Mouse (Mus musculus): ENCODE measurements around the gene Esyt3. TPM values are rescaled to one million over a fixed set of nuclear protein-coding genes. Genes with fewer than 3 reads are reported as not detected.

Gene Esyt3
- polyA plus RNA-seq, 1 experiment from 2014 or later: 0.35 TPM

Other genes with a start within 250 kb of the Esyt3 start
- gene Pik3cb, start 217.9 kb downstream of the Esyt3 start, polyA plus RNA-seq (2016; fragmentation: Nextera tagmentation; extraction: Ambion mirVana): 1.9 and 2.2 TPM in 2 replicates
- gene Faiml, start 121.3 kb downstream of the Esyt3 start, polyA plus RNA-seq (2016; fragmentation: Nextera tagmentation; extraction: Ambion mirVana): not detected in 2 replicates
- gene Cep70, start 115.2 kb downstream of the Esyt3 start, polyA plus RNA-seq (2016; fragmentation: Nextera tagmentation; extraction: Ambion mirVana): 39.3 and 40.3 TPM in 2 replicates
- 7.6 and 8.7 TPM in 2 replicates for gene Mras, start 78.8 kb upstream of the Esyt3 start, polyA plus RNA-seq (2016; fragmentation: Nextera tagmentation; extraction: Ambion mirVana)
- gene Nme9, start 92.9 kb upstream of the Esyt3 start, polyA plus RNA-seq (2016; fragmentation: Nextera tagmentation; extraction: Ambion mirVana): not detected in 2 replicates
- gene Armc8, start 210.3 kb upstream of the Esyt3 start, polyA plus RNA-seq (2016; fragmentation: Nextera tagmentation; extraction: Ambion mirVana): 29.9 and 30.4 TPM in 2 replicates
- 49.7 and 52.6 TPM in 2 replicates for gene Dbr1, start 217.2 kb upstream of the Esyt3 start, polyA plus RNA-seq (2016; fragmentation: Nextera tagmentation; extraction: Ambion mirVana)